Mouse (Mus musculus): ENCODE data around the gene Sox30.

The Sox30 gene

GRCm38 (mm10) chr11:46055896-46056769 is 76.0 kb downstream of the Sox30 start, which contains the start of gene Adam19:
Gene Adam19, plus strand, starts transcription at chr11:46055992.
- peak; percentile 74 to 79 for DNase-seq (ENCODE audit: low spot score in 2 of 2)

GRCm38 (mm10) chr11:46056770-46057411 is 76.8 kb downstream of the Sox30 start:
- DNase-seq (ENCODE audit: low spot score in 2 of 2), result no peak

- DNase-seq (ENCODE audit: low spot score in 2 of 2), result no peak
These were observed 77.9 kb downstream of the Sox30 start for GRCm38 (mm10) chr11:46058011-46058410.

GRCm38 (mm10) chr11:46058916-46059315 is 78.8 kb downstream of the Sox30 start:
- no peak for DNase-seq (ENCODE audit: low spot score in 2 of 2)

- DNase-seq (ENCODE audit: low spot score in 2 of 2), result no peak
These were observed 80.0 kb downstream of the Sox30 start for GRCm38 (mm10) chr11:46059887-46060650.

GRCm38 (mm10) chr11:46060651-46061020 is 80.5 kb downstream of the Sox30 start:
- DNase-seq (ENCODE audit: low spot score in 2 of 2), result no peak

- DNase-seq (ENCODE audit: low spot score in 2 of 2), result no peak
These were observed 81.8 kb downstream of the Sox30 start for GRCm38 (mm10) chr11:46061776-46062445.

GRCm38 (mm10) chr11:46062569-46062968 is 82.5 kb downstream of the Sox30 start:
- DNase-seq (ENCODE audit: low spot score in 2 of 2), result no peak

- DNase-seq (ENCODE audit: low spot score in 2 of 2), result peak; percentile 52 to 55
These were observed 83.1 kb downstream of the Sox30 start for GRCm38 (mm10) chr11:46062993-46063731.

GRCm38 (mm10) chr11:46064767-46065166 is 84.7 kb downstream of the Sox30 start:
- DNase-seq (ENCODE audit: low spot score in 2 of 2), result no peak

- DNase-seq (ENCODE audit: low spot score in 2 of 2), result no peak
These were observed 85.3 kb downstream of the Sox30 start for GRCm38 (mm10) chr11:46065201-46066011.

Data from spleen, postnatal 36 days (tissue).